Mouse (Mus musculus) neural tube, postnatal 0 days (tissue): ENCODE data around the gene Fam227a. TPM values are rescaled to one million over a fixed set of nuclear protein-coding genes. Genes with fewer than 3 reads are reported as not detected.

Experiments used
- microRNA-seq: library from miRNA; unstranded; fragments of <30 nt; microRNA quantifications from one replicate; pipeline ENCODE4, GENCODE M21; 2016
- polyA plus RNA-seq: library from polyadenylated mRNA; unstranded; fragments of >200 nt; fragmentation: Nextera tagmentation; extraction: Ambion mirVana; gene quantifications from 2 replicates; pipeline ENCODE4 v1.2.1, GENCODE M21; 2015

Fam227a gene
- polyA plus RNA-seq, result 1.6 and 3.1 TPM in 2 replicates

DNA sequence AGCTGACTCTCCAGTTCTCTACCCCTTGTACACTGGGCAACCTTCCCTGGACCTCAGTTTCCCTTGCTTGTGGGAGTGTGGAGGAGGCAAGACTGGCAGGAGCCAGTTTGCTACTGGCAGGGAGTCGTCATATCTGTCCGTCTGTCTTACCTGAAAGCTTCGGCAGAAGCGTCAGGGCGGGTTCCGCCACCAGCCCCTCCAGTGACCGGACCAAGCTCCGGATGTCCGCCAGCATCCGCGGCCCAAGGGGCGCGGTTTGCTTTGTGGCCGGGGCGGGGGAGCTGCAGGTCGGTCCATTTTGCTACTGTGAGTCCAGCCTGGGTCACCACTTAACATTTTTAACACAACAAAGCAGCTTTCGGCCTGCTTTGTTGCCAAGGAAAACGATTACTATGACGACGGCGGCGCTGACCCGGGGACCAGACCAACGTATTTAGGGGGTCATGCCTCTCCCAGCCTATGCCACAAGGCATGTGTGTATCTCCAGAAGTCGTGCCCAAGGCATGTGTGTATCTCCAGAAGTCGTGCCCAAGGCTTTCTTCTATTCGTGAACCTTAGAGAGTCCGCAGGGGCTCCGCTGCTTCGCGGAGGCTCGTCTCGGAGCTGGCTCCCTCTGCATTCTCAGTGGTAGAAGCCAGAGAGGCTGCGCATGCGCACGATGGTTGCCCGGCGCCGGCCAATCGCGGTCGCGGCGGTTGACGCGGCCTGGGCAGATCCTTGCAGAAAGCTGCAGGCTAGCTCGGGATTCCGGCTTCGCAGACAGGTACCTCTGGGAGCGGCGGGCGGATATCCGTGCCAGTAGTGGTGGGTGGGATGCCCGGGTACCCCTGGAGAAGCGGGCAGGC lies at the start of gene Fam227a, which contains the start of gene Cby1:
TSS of gene Fam227a (minus strand) at position 426 of the 845 bp plus-strand sequence.
TSS of gene Cby1 (plus strand) at position 669 of the 845 bp plus-strand sequence.

DNA sequence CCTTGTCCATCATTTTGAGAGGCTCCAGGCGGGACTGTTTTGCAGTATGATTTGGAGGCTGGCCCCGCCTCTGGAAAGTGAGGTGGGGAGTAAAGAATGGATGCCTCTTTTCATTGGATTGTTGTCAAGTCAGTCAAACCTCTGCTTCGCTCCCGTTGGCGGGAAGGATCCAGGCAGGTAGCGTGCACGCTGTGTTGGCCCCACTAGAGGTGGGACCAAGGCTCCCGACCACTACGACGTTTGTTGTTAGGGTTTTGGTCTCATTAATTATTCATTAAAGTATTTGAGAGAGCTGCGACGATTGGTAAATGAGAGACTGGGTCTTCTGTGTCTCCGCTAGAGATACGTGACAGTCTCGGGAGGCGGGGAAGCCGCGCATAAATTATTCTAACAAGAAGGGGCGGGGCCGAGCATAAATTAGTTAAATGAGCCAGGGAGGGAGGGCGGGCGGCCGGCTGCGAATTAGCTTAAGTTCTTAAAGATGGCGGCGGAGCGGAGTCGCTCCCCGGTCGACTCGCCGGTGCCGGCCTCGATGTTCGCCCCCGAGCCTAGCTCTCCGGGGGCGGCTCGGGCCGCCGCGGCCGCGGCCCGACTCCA lies 31.8 kb upstream of the Fam227a start, which contains the start of gene Gtpbp1:
TSS of gene Gtpbp1 (plus strand) at position 420 of the 597 bp plus-strand sequence.

DNA sequence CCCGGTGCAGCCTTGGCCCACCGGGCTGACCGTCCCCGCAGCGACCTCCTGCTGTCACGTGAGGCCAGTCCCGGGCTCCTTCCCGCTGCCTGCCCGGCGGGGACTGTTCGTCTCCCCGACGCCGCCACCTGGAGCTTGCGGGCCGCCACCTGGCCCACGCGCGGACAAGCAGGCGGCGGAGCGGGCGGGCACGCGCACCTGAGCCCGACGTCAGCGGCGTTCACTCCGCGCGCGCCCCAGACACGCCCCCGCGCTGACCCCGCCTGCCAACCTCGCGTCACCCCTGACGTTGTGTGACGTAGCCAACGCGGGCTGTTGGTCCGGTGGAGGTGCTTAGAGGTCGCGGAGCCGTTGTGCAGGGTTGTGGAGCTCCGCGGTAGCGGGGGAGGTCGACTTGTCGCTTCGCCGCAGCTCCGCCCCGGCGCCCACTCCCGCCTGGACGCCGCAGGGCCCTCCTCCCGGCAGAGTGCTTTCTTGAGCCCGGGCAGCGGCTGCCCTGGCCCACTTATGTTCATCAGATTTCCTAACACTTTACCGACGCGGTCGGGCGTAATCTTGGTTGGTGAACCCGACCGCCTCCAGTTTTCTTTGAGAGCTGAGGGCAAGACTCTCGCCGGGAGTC lies 29.0 kb upstream of the Fam227a start, which contains the start of gene Josd1:
TSS of gene Josd1 (minus strand) at position 274 of the 622 bp plus-strand sequence.

DNA sequence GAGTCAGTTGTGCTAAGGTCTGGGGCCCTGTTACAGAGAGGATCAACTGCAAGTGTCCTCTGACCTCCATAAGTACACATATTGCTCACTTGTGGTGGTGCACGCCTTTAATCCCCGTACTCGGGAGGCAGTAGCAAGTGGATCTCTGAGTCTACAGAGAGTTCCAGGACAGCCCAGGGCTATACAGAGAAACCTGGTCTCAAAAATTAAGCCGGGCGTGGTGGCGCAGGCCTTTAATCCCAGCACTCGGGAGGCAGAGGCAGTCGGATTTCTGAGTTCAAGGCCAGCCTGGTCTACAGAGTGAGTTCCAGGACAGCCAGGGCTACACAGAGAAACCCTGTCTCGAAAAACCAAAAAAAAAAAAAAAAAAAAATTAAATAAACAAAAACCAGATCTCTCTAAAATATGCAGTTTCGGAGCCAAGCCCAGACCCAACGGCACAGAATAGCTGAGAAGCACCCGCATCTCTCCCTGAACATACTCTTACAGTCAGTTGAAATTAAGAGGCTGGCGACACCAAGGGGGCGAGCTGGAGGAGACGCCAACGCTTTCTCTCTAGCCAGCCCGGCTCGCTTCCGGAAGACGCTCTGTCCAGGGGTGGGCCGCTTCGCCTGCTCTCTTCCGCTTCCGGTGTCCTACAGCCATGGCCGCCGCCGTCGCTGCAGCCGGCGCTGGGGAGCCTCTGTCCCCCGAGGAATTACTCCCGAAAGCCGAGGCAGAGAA lies 11.7 kb upstream of the Fam227a start, which contains the start of gene Tomm22:
TSS of gene Tomm22 (plus strand) at position 613 of the 723 bp plus-strand sequence.

DNA sequence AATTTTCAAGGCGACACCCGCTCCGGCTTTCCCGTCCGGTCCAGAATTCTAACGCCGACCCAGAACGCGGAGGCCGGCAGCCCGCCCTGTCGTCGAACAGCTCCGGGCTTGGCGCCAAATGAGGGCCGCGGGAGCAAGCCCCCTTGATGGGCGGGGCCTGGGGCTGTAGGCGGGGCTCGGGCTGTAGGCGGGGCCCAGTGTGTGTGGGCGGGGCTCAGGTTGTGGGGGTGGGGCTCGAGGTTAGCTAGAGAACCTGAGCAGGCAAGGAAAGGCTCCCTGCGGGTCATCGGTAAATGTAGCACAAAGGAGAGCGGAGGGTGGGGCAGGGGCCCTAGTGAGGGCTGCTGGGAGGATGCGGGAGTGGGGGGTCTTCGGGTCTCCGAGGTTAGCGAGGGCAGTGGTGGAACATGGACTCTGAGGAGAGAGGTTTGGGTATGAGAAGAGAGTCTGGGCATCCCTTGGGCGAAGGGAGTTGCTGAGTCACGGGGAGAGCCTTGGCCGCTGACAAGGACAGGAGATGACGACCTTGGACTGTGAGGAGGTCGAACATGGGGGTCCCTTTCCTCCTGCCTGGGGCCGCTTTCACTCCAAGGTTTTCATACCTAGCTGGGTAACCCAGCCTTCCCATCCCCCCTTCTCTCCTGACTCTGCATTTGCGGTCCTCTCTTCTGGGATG lies 53.6 kb downstream of the Fam227a start, which contains the start of gene Dmc1:
TSS of gene Dmc1 (minus strand) at position 120 of the 676 bp plus-strand sequence.

Small RNAs within 50 kb of the gene (microRNA-seq; reads per million reads assigned to microRNA genes)
- not detected for gene Gm27903

Other genes starting within 250 kb of the Fam227a start
- gene Csnk1e, start 203.4 kb downstream of the Fam227a start, polyA plus RNA-seq, result 143 and 160 TPM in 2 replicates
- 0.06 TPM in 1 of 2 replicates, not detected in the other for gene Kcnj4, start 153.7 kb downstream of the Fam227a start, polyA plus RNA-seq
- 13.5 and 15.0 TPM in 2 replicates for gene Kdelr3, start 142.5 kb downstream of the Fam227a start, polyA plus RNA-seq
- 34.7 and 43.4 TPM in 2 replicates for gene Ddx17, start 112.2 kb downstream of the Fam227a start, polyA plus RNA-seq
- 1.6 and 1.8 TPM in 2 replicates for gene Dmc1, start 53.8 kb downstream of the Fam227a start, polyA plus RNA-seq
- gene Cby1, start 243 bp upstream of the Fam227a start, polyA plus RNA-seq, result 89.4 and 95.8 TPM in 2 replicates
- gene Tomm22, start 11.9 kb upstream of the Fam227a start, polyA plus RNA-seq, result 248 and 250 TPM in 2 replicates
- 19.0 and 19.3 TPM in 2 replicates for gene Josd1, start 29.0 kb upstream of the Fam227a start, polyA plus RNA-seq
- gene Gtpbp1, start 31.9 kb upstream of the Fam227a start, polyA plus RNA-seq, result 29.9 and 35.4 TPM in 2 replicates
- gene Sun2, start 83.6 kb upstream of the Fam227a start, polyA plus RNA-seq, result 2.1 and 2.8 TPM in 2 replicates
- gene Dnal4, start 118.9 kb upstream of the Fam227a start, polyA plus RNA-seq, result 44.9 and 49.0 TPM in 2 replicates
- 67.2 and 72.9 TPM in 2 replicates for gene Nptxr, start 145.8 kb upstream of the Fam227a start, polyA plus RNA-seq
- 1.0 and 1.7 TPM in 2 replicates for gene Npcd, start 175.3 kb upstream of the Fam227a start, polyA plus RNA-seq
- 58.2 and 60.4 TPM in 2 replicates for gene Cbx6, start 175.7 kb upstream of the Fam227a start, polyA plus RNA-seq
- 5.9 and 8.0 TPM in 2 replicates for gene Apobec3, start 232.7 kb upstream of the Fam227a start, polyA plus RNA-seq